Mouse (Mus musculus) CD8-positive naive resting alpha-beta T cell, adult 57 days (primary cell): Measurements from ENCODE around the gene Serpinh1. TPM values are rescaled to one million over a fixed set of nuclear protein-coding genes. Genes with fewer than 3 reads are reported as not detected.

Experiments
- total RNA-seq: library from RNA; stranded (reverse); gene quantifications from one replicate; pipeline ENCODE4 v1.2.4, GENCODE M21; 2023

Gene Serpinh1
- total RNA-seq = 0.86 TPM

GRCm38 (mm10) chr7:99352526-99353400 is at the start of gene Serpinh1:
Gene Serpinh1, minus strand, starts transcription at chr7:99353239.

GRCm38 (mm10) chr7:99381214-99382087 is 28.4 kb upstream of the Serpinh1 start, which contains the start of gene Gdpd5:
Gene Gdpd5, plus strand, starts transcription at chr7:99381414.

Other genes with a start within 250 kb of the Serpinh1 start
- gene Uvrag, start 212.1 kb downstream of the Serpinh1 start, total RNA-seq = 101 TPM
- gene Dgat2, start 170.5 kb downstream of the Serpinh1 start, total RNA-seq = 1.6 TPM
- not detected for gene Mogat2, start 114.6 kb downstream of the Serpinh1 start, total RNA-seq
- gene Map6, start 85.8 kb downstream of the Serpinh1 start, total RNA-seq = 0.09 TPM
- 4.2 TPM for gene Gdpd5, start 28.2 kb upstream of the Serpinh1 start, total RNA-seq
- gene Klhl35, start 112.8 kb upstream of the Serpinh1 start, total RNA-seq = 0.34 TPM
- 1,727 TPM for gene Rps3, start 130.5 kb upstream of the Serpinh1 start, total RNA-seq
- gene Arrb1, start 182.2 kb upstream of the Serpinh1 start, total RNA-seq = 101 TPM